Mouse (Mus musculus): ENCODE results near the gene Tanc2. TPM values are rescaled to one million over a fixed set of nuclear protein-coding genes. Genes with fewer than 3 reads are reported as not detected.

The Tanc2 gene
- polyA plus RNA-seq, 1 experiment from 2014 or later: 3.5 TPM

DNA sequence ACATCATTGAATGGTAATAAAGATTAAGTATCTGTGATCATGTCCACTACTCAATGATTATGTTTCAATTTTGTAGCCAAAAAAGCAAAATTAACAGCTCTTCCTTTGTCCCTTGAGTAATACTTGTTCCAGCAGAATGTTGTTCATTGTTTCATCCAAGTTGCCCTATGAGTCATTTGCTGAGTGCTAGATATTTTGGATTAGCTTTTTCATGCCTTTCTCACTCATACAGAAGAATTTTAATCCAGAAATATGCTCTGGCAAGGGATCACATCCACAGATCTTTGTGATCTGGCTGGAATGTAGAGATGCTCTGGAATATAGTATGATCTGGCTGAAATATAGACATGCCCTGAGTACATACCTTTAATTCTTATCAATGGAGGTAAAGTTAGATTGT is 202.7 kb downstream of the Tanc2 start:
- ATAC-seq: no peak
- Histone ChIP-seq H3K4me3 (ENCODE audit: low read depth, low read length) (no peak overlapping the region), H3K4me2 (replicated peaks; ENCODE audit: low read depth) (no peak overlapping the region), H3K9me3 (ENCODE audit: control insufficient read depth) (no peaks in the 10 kb centered on the region), H3K36me3 (ENCODE audit: control insufficient read depth, insufficient read depth) (no peaks in the 10 kb centered on the region), H3K9ac (ENCODE audit: low read depth, low read length) (no peak overlapping the region), H3K4me1 (replicated peaks; ENCODE audit: control insufficient read depth, insufficient read depth, low read length) (no peaks in the 10 kb centered on the region), H3K27ac (ENCODE audit: low read depth, low read length) (no peak overlapping the region), H3K27me3 (replicated peaks; ENCODE audit: control insufficient read depth, insufficient read depth, low read length) (no peaks in the 10 kb centered on the region)
- no peak for TF ChIP-seq CTCF (IDR thresholded peaks at IDR 0.05; ENCODE audit: low read depth)

DNA sequence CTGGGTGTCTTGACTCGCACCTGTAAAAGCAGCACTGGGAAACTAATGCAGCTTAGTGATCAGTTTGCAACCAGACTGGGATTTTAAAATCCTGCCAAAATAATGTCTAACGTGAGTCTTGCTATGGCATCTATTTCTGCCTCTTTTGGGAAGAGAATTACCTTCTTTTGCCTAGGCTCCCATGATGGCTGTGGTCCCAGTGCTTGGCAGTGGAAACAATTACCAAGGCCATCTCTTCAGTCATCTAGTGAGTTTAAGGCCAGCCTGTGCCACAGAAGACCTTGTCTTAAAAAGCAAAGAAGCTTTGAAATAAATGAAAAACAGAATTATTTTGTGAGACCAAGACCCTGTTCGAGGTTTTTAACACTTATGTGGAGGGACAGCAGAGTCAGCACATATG is 213.9 kb downstream of the Tanc2 start:
- ATAC-seq: no peak
- no peak for TF ChIP-seq CTCF (IDR thresholded peaks at IDR 0.05; ENCODE audit: low read depth)
- no peaks in the 10 kb centered on the region for H3K4me1 ChIP-seq (replicated peaks; ENCODE audit: control insufficient read depth, insufficient read depth, low read length)
- H3K9ac ChIP-seq (ENCODE audit: low read depth, low read length): no peak overlapping the region
- WGBS: 94% methylated on average over 3 of the region's 3 CpGs
- no peaks in the 10 kb centered on the region for H3K9me3 ChIP-seq (ENCODE audit: control insufficient read depth)
- H3K27me3 ChIP-seq (replicated peaks; ENCODE audit: control insufficient read depth, insufficient read depth, low read length): no peaks in the 10 kb centered on the region
- no peak overlapping the region for H3K27ac ChIP-seq (ENCODE audit: low read depth, low read length)
- no peak overlapping the region for H3K4me3 ChIP-seq (ENCODE audit: low read depth, low read length)
- H3K4me2 ChIP-seq (replicated peaks; ENCODE audit: low read depth): no peak overlapping the region
- no peaks in the 10 kb centered on the region for H3K36me3 ChIP-seq (ENCODE audit: control insufficient read depth, insufficient read depth)

DNA sequence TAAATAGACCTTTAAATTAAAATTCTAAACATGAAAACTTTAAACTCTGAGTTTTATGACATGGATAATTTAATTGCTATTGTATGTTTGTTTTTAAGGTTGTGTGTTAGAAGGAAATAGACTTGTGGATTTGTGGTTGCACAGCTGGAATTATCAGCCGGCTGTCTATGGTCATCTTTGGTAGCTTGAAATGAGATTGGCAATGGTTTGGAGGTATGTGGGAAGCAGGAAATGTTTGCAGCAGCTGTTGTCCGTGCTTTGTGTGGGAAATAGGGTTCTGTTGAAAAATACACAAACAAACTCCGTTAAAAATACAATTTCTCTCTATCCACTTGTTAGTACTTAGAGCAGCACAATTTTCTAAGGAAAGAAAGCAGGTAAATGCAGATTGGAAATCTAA is 215.0 kb downstream of the Tanc2 start:
- ATAC-seq: no peak
- Histone ChIP-seq H3K9me3 (ENCODE audit: control insufficient read depth) (no peaks in the 10 kb centered on the region), H3K4me3 (ENCODE audit: low read depth, low read length) (no peak overlapping the region), H3K27ac (ENCODE audit: low read depth, low read length) (no peak overlapping the region), H3K36me3 (ENCODE audit: control insufficient read depth, insufficient read depth) (no peaks in the 10 kb centered on the region), H3K9ac (ENCODE audit: low read depth, low read length) (no peak overlapping the region), H3K4me1 (replicated peaks; ENCODE audit: control insufficient read depth, insufficient read depth, low read length) (no peaks in the 10 kb centered on the region), H3K27me3 (replicated peaks; ENCODE audit: control insufficient read depth, insufficient read depth, low read length) (no peaks in the 10 kb centered on the region), H3K4me2 (replicated peaks; ENCODE audit: low read depth) (no peak overlapping the region)
- WGBS: 60% methylated on average over 3 of the region's 3 CpGs
- no peak for TF ChIP-seq CTCF (IDR thresholded peaks at IDR 0.05; ENCODE audit: low read depth)

DNA sequence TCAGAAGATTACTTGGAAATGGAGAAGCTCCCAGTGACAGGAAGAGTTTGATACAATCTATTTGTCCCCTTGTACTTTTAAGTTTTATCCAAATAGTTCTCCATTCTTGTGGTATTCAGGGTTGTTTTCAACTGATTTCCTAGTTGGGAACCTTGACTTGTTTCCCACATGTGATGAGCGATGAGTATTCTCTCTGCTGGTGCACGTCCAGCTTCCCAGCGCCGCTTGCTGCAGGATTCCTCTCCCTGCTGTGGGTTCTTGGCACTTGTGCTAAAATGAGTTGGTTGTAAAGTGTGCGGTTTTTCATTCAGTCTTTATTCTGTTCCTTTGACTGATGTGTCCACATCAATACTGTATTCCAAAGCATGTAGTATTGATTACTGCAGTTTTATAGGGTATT is 217.3 kb downstream of the Tanc2 start:
- Histone ChIP-seq H3K9me3 (ENCODE audit: control insufficient read depth) (no peaks in the 10 kb centered on the region), H3K4me3 (ENCODE audit: low read depth, low read length) (no peak overlapping the region), H3K4me2 (replicated peaks; ENCODE audit: low read depth) (no peak overlapping the region), H3K27me3 (replicated peaks; ENCODE audit: control insufficient read depth, insufficient read depth, low read length) (no peaks in the 10 kb centered on the region), H3K27ac (ENCODE audit: low read depth, low read length) (no peak overlapping the region), H3K9ac (ENCODE audit: low read depth, low read length) (no peak overlapping the region), H3K4me1 (replicated peaks; ENCODE audit: control insufficient read depth, insufficient read depth, low read length) (no peaks in the 10 kb centered on the region), H3K36me3 (ENCODE audit: control insufficient read depth, insufficient read depth) (no peaks in the 10 kb centered on the region)
- no peak for ATAC-seq
- WGBS: 88% methylated on average over 5 of the region's 5 CpGs
- TF ChIP-seq CTCF (IDR thresholded peaks at IDR 0.05; ENCODE audit: low read depth): no peak

DNA sequence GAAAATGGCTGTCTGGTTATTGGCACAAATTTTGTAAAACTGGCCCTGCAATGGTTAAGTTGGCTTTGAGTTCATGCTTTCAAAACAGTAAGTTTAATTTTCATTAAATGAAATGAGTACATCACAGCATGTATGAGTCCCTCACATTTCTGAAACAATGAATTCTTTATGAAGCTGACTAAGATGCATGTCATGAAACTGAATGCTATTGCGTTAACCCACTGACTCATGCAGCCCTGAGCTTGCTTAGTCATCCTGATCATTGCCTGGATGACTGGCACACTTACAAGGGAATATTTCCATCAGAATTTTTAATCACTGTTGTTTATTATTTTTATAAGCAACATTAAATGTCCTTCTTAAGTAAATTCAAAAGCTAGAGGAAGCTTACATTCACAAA is 233.5 kb downstream of the Tanc2 start:
- no peaks in the 10 kb centered on the region for H3K27me3 ChIP-seq (replicated peaks; ENCODE audit: control insufficient read depth, insufficient read depth, low read length)
- no peaks in the 10 kb centered on the region for H3K9me3 ChIP-seq (ENCODE audit: control insufficient read depth)
- H3K27ac ChIP-seq (ENCODE audit: low read depth, low read length): no peak overlapping the region
- ATAC-seq: no peak
- no peaks in the 10 kb centered on the region for H3K36me3 ChIP-seq (ENCODE audit: control insufficient read depth, insufficient read depth)
- no peaks in the 10 kb centered on the region for H3K4me1 ChIP-seq (replicated peaks; ENCODE audit: control insufficient read depth, insufficient read depth, low read length)
- no peak overlapping the region for H3K9ac ChIP-seq (ENCODE audit: low read depth, low read length)
- WGBS: 66% methylated on average over 1 of the region's 1 CpGs
- H3K4me3 ChIP-seq (ENCODE audit: low read depth, low read length): no peak overlapping the region
- H3K4me2 ChIP-seq (replicated peaks; ENCODE audit: low read depth): no peak overlapping the region
- no peak for TF ChIP-seq CTCF (IDR thresholded peaks at IDR 0.05; ENCODE audit: low read depth)

DNA sequence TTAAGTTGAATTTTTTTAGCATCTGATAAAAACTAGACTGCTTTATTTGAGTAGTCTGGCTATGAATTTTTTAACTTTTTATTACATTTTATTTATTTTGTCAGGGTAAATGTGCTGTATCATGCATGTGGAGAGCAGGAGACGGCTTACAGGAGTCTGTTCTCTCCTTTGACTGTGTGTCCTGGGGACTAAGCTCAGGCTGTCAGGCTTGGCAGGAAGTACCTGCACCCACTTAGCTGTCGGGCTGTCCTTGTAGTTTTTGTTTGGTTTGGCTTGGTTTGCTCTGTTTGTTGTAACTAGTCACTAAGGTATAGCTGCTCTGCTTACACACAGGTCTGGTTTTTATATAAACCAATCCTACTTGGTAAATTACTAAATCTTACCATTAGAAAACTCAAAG is 234.0 kb downstream of the Tanc2 start:
- Histone ChIP-seq H3K4me2 (replicated peaks; ENCODE audit: low read depth) (no peak overlapping the region), H3K4me3 (ENCODE audit: low read depth, low read length) (no peak overlapping the region), H3K9me3 (ENCODE audit: control insufficient read depth) (no peaks in the 10 kb centered on the region), H3K27ac (ENCODE audit: low read depth, low read length) (no peak overlapping the region), H3K9ac (ENCODE audit: low read depth, low read length) (no peak overlapping the region), H3K27me3 (replicated peaks; ENCODE audit: control insufficient read depth, insufficient read depth, low read length) (no peaks in the 10 kb centered on the region), H3K4me1 (replicated peaks; ENCODE audit: control insufficient read depth, insufficient read depth, low read length) (no peaks in the 10 kb centered on the region), H3K36me3 (ENCODE audit: control insufficient read depth, insufficient read depth) (no peaks in the 10 kb centered on the region)
- no peak for ATAC-seq
- TF ChIP-seq CTCF (IDR thresholded peaks at IDR 0.05; ENCODE audit: low read depth): no peak
- 63% methylated on average over 2 of the region's 2 CpGs for WGBS

DNA sequence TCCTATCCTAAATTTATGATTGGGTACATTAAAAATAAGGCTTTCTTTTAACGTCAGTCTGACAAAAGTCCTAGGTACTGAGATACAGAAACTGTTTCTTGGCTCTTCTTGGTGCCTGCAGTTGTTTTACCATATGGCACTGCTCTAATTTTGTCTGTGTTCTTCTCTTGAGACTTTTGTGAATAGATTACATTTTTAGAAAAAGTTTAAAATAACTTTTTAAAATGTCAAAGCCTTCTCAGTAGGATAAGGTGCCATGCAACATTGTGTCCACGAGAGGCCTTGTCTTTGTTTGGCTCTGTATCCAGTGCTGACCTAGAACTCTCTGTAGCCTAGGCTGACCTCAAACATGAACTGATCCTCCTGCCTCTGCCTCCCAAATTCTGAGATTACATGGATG is 238.4 kb downstream of the Tanc2 start:
- H3K27me3 ChIP-seq (replicated peaks; ENCODE audit: control insufficient read depth, insufficient read depth, low read length): no peaks in the 10 kb centered on the region
- H3K9ac ChIP-seq (ENCODE audit: low read depth, low read length): no peak overlapping the region
- H3K9me3 ChIP-seq (ENCODE audit: control insufficient read depth): no peaks in the 10 kb centered on the region
- no peak overlapping the region for H3K4me3 ChIP-seq (ENCODE audit: low read depth, low read length)
- 82% methylated on average over 2 of the region's 2 CpGs for WGBS
- no peak for TF ChIP-seq CTCF (IDR thresholded peaks at IDR 0.05; ENCODE audit: low read depth)
- no peaks in the 10 kb centered on the region for H3K4me1 ChIP-seq (replicated peaks; ENCODE audit: control insufficient read depth, insufficient read depth, low read length)
- ATAC-seq: no peak
- no peaks in the 10 kb centered on the region for H3K36me3 ChIP-seq (ENCODE audit: control insufficient read depth, insufficient read depth)
- no peak overlapping the region for H3K4me2 ChIP-seq (replicated peaks; ENCODE audit: low read depth)
- no peak overlapping the region for H3K27ac ChIP-seq (ENCODE audit: low read depth, low read length)

Measured in intestine, postnatal 0 days (tissue).